Mouse (Mus musculus) cerebellum, adult 18-20 months (tissue): ENCODE measurements around the gene Pfn1.

Source experiments
- DNase-seq, 2 experiments: peaks; one replicate each; pipeline ENCODE4 v3.0.0; 2021

The Pfn1 gene

DNA sequence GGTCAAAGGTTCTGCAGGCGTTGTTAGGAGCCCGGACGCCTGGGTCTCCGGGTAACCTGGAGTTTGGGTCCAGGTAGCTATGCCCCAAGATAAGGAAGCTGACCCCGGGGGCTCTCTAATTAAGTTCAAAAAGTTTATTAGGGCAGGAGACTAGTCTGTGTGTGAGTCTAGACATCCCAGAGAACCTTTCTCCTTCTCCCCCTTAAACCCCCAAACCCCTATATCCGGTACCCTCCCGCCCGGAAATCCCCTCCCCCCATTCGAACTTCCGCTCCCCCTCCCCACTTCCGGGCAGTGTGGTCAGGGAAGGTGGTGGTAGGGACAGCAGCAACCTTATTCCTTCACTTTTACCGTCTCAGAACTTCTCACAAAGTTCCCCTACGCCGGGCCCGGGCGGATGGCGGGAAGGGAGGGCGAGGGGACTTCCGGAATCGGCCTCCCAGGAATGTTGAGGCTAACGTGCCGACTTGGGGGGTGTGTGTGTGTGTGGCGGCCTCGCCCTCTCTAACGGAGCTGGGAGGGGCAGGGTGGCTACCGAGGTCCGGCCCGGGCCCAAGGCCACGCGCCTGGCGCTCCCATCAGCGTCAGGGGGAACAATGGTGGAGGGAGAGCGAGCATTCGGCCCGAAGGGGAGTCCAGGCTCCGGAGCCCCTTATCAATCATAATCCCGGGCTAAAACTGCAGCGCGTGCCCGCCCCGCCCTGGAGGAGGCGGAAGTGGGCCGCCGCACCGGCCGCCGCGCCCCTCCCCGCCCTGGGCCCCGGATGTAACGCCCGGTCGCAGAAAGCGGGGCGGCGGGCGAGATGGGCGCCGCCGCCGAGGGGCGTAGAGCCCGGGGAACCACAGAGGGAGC lies 873 bp downstream of the Pfn1 start:
- DNase-seq: peak; percentile 63 to 80

GRCm38 (mm10) chr11:70652884-70653344 lies 1.5 kb downstream of the Pfn1 start:
- DNase-seq: no peak

- DNase-seq: peak in 1 of 2 experiments; percentile 10
Observed at GRCm38 (mm10) chr11:70652029-70652883, 2.2 kb downstream of the Pfn1 start.

DNA sequence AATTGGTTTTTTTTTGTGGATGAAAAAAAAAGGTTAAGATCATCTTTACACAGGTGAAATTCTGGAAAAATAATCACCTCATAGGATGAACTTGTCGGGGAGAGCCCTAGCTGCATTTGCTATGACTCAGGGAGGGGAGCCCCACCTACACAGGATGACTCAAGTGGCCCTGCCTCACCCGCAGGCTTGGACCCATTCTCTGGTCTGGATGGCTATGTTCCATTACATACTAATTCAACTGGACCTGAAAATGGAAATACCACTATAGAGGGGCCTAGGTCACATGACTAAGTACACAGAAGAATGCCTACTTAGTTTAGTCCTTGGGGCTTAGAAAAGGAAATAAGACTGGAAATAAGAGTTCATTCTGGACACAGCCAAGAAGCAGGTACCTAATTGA lies 3.1 kb downstream of the Pfn1 start:
- DNase-seq: peak in 1 of 2 experiments; percentile 8

DNA sequence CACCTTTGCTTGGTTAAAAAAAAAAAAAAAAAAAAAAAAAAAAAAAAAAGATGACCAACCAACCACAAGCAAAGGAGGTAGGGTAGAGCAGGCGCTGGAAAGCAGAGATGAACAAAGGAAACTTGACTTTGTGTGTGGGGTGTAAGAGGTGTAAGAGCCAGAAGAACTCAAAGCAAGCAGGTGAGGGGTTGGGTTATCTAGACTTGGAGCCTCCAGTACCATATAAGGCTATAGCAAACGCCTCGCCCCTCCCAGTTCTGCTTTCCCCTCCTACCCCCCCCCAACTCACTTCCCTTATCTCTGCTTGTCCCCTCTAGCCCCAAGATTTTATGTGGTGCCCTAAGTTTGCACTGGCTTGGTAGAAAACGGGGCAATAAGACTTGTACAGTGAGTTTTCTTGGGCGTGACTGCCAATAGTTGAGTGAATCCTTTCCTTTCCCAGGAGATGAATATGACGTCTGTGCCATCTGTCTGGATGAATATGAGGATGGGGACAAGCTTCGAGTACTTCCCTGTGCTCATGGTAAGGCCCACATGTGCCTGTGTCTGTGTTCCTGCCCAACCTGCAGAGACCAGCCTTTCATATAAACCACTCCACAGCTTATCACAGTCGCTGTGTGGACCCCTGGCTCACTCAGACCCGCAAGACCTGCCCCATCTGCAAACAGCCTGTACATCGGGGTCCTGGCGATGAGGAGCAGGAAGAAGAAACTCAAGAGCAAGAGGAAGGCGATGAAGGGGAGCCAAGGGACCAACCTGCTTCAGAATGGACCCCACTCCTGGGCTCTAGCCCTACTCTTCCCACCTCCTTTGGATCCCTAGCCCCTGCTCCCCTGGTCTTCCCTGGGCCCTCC lies 3.9 kb downstream of the Pfn1 start:
- DNase-seq: peak in 1 of 2 experiments; percentile 18

GRCm38 (mm10) chr11:70649185-70649734 lies 5.2 kb downstream of the Pfn1 start:
- peak in 1 of 2 experiments; percentile 6 for DNase-seq

- DNase-seq: no peak
Observed at GRCm38 (mm10) chr11:70648512-70648911, 5.9 kb downstream of the Pfn1 start.

DNA sequence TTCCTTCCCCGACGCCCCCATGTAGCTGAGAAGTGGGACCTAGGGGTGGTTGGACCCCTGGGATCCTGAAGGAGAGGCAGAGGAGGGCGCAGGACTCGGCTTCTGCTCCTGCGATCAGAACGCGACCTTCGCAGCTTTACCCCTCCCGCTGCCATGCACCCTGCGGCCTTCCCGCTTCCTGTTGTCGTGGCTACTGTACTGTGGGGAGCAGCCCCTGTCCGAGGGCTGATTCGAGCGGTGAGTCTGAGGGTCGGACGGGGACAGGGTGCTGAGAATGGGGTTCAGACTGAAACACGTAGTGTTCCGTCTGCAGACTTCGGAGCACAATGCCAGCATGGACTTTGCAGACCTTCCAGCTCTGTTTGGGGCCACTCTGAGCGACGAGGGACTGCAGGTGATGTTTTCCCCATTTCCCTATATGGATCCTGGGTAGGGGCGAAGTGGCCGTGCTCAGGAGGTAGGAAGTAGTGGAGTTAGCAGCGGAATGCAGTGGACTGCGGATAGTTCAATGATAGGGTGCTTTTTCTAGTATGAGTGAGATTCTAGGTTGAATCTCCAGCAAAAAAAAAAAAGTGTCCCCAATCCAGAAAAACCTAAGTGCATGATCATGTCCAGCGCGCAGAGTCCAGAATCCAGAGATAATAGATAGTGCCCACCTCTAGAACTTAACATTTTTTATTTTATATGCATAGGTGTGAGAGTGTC lies 6.6 kb downstream of the Pfn1 start:
- DNase-seq: peak; percentile 36 to 48

DNA sequence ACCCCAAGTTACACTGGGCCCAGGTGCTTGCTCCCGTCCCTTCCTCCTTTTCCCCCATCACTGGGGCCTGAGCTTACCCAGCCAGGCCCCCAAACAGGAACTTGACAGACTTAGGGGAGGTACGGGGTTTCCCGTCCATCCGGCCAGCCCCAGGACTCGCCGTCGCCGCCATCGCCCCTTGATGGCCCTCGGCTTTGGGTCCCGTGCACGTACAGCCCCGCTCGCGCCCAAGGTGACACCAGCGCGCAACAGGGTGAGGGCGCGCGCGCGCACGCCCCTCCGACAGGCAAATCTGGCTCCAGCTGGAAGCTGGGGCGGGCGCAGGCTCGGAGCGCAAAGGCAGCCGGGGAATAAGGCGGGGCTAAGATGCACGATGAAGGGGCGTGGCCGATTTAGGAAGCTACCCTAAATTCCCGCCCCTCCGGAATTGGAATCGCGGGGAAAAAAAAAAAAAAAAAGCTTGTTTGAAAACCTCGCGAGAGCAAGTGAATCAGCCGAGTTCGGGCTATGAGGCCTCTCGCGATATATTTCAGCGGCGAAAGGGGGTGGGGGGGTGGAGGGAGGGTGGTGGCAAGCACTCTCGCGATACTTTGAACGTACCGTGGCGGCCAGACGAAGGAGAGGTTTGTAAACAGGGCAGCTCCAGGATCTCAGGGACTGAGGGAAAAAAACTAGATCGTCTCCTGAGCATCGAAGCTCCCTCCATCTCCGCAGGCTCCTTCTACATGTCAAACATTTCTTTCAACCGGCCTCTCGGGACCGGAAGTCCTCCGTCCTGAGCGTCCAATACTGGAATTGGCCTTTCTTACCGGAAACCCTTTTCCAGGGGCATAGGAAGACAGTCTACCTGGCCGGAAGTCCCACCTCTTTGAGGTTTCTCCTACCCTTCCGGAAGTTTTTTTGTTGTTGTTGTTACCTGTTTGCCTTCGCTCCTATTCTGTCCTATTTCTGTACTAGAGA lies 7.5 kb downstream of the Pfn1 start, which contains the start of the genes Rnf167 and Slc25a11:
TSS of gene Rnf167 (plus strand) at position 545 of the 960 bp plus-strand sequence.
TSS of gene Slc25a11 (minus strand) at position 789 of the 960 bp plus-strand sequence.
- DNase-seq: peak; percentile 96 to 98

GRCm38 (mm10) chr11:70646259-70646555 lies 8.2 kb downstream of the Pfn1 start:
- peak in 1 of 2 experiments; percentile 44 for DNase-seq

GRCm38 (mm10) chr11:70645461-70646258 lies 8.8 kb downstream of the Pfn1 start:
- peak in 1 of 2 experiments; percentile 20 for DNase-seq

GRCm38 (mm10) chr11:70644564-70645103 lies 9.8 kb downstream of the Pfn1 start:
- DNase-seq: peak in 1 of 2 experiments; percentile 40

- peak in 1 of 2 experiments; percentile 13 for DNase-seq
Observed at GRCm38 (mm10) chr11:70643051-70643450, 11.4 kb downstream of the Pfn1 start.

DNA sequence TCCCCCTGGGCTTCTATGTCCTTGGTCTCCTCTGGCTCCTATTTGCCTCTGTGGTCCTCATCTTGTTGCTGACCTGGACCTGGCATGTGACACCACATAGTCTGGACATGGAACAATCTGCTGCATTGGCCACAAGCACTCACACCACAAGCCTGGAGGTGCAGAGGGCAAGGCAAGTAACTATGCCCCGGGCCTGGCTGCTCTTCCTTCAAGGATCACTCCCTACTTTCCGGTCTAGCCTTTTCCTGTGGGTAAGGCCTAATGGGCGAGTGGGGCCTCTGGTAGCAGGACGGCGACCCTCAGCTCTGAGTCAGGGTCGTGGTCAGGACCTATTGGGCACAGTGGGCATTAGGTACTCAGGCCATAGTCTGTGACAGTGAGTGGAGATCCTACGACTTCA lies 13.2 kb downstream of the Pfn1 start:
- no peak for DNase-seq

DNA sequence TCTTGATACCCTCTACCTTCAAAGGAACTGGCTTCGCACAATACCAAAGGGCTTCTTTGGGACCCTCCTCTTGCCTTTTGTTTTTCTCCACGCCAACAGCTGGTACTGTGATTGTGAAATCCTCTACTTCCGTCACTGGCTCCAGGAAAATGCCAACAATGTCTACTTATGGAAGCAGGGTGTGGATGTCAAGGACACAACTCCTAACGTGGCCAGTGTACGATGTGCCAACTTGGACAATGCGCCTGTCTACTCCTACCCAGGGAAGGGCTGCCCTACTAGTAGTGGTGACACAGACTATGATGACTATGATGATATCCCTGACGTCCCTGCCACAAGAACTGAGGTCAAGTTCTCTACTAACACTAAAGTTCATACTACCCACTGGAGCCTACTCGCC lies 14.5 kb downstream of the Pfn1 start:
- no peak for DNase-seq

- no peak for DNase-seq
Observed at GRCm38 (mm10) chr11:70638714-70639278, 15.6 kb downstream of the Pfn1 start, which contains the start of gene Gp1ba. Gene Gp1ba (plus strand): TSS chr11:70639122.

DNA sequence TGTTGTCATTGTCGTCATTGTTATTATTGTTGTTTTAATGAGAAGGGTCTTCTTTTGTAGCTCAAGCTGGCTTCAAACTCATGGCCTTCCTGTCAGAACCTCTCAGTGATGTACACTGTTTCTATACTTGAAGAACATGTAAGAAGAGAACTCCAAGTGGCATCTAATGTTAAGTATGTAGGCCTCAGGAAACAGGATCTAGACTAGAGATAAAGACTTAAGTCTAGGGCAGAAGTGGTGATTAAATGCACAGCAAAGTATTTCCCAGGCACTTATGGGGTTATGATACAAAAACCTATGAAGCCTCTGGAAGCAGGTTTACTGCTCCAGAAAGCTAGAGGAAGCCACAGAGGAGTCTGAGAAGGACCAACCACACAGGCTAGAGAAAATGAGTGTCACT lies 16.2 kb downstream of the Pfn1 start:
- no peak for DNase-seq

- DNase-seq: no peak
Observed at GRCm38 (mm10) chr11:70637764-70638163, 16.7 kb downstream of the Pfn1 start.

- DNase-seq: no peak
Observed at GRCm38 (mm10) chr11:70635601-70636000, 18.8 kb downstream of the Pfn1 start.
